Mouse (Mus musculus) embryonic facial prominence, embryonic 15.5 days (tissue): ENCODE results near the gene Zfp955a. TPM values are rescaled to one million over a fixed set of nuclear protein-coding genes. Genes with fewer than 3 reads are reported as not detected.

Source experiments
- polyA plus RNA-seq: library from polyadenylated mRNA; unstranded; fragments of >200 nt; fragmentation: Nextera tagmentation; extraction: Ambion mirVana; gene quantifications from 2 replicates; pipeline ENCODE4 v1.2.1, GENCODE M21; 2015

The Zfp955a gene
- polyA plus RNA-seq, 1 experiment from 2014 or later, result 16.1 TPM

Other genes starting within 250 kb of the Zfp955a start
- gene Zfp763, start 221.7 kb downstream of the Zfp955a start, polyA plus RNA-seq, result 13.7 and 13.9 TPM in 2 replicates
- not detected in 2 replicates for gene 4921501E09Rik, start 187.1 kb downstream of the Zfp955a start, polyA plus RNA-seq
- 9.4 TPM in 2 replicates for gene Zfp563, start 165.8 kb downstream of the Zfp955a start, polyA plus RNA-seq
- gene Morc2b, start 115.5 kb downstream of the Zfp955a start, polyA plus RNA-seq, result 0.11 TPM in 1 of 2 replicates, not detected in the other
- 0.05 and 0.12 TPM in 2 replicates for gene Olfr55, start 86.7 kb downstream of the Zfp955a start, polyA plus RNA-seq
- 0.05 TPM in 1 of 2 replicates, not detected in the other for gene Olfr239, start 63.8 kb downstream of the Zfp955a start, polyA plus RNA-seq
- not detected in 2 replicates for gene Olfr1564, start 33.5 kb downstream of the Zfp955a start, polyA plus RNA-seq
- 0.03 and 0.12 TPM in 2 replicates for gene Olfr63, start 9.5 kb upstream of the Zfp955a start, polyA plus RNA-seq
- 12.8 and 13.6 TPM in 2 replicates for gene Zfp955b, start 34.4 kb upstream of the Zfp955a start, polyA plus RNA-seq
- 7.7 and 9.5 TPM in 2 replicates for gene Zfp81, start 103.7 kb upstream of the Zfp955a start, polyA plus RNA-seq
- gene Zfp101, start 139.5 kb upstream of the Zfp955a start, polyA plus RNA-seq, result 13.7 and 15.8 TPM in 2 replicates
- gene Actl9, start 177.8 kb upstream of the Zfp955a start, polyA plus RNA-seq, result not detected in 2 replicates